Mouse (Mus musculus) layer of hippocampus, adult 18-20 months (tissue): ENCODE data around the gene Gpld1. TPM values are rescaled to one million over a fixed set of nuclear protein-coding genes. Genes with fewer than 3 reads are reported as not detected.
A peak's percentile ranks its signal among the peaks of the same experiment; 100 is the strongest.

Source experiments
- DNase-seq, 2 experiments: peaks; one replicate each; pipeline ENCODE4 v3.0.0; 2022; ENCODE audit warnings: low spot score in 2 of 2
- total RNA-seq, 2 experiments: library from RNA; stranded (reverse); gene quantifications; 2 replicates each; pipeline ENCODE4 v1.2.3; 2021

The Gpld1 gene
- total RNA-seq, 2 experiments from 2014 or later, result 22.1 to 24.3 TPM

GRCm38 (mm10) chr13:25019793-25020539 lies 77.0 kb downstream of the Gpld1 start, which contains the start of gene Mrs2:
Gene Mrs2 (minus strand): TSS chr13:25020379.
- DNase-seq, result peak; percentile 84 to 88

- no peak for DNase-seq
These were observed 77.6 kb downstream of the Gpld1 start for GRCm38 (mm10) chr13:25020540-25020892.

- no peak for DNase-seq
These were observed 79.4 kb downstream of the Gpld1 start for GRCm38 (mm10) chr13:25022386-25022785.

- DNase-seq, result no peak
These were observed 80.2 kb downstream of the Gpld1 start for GRCm38 (mm10) chr13:25023129-25023528.

DNA sequence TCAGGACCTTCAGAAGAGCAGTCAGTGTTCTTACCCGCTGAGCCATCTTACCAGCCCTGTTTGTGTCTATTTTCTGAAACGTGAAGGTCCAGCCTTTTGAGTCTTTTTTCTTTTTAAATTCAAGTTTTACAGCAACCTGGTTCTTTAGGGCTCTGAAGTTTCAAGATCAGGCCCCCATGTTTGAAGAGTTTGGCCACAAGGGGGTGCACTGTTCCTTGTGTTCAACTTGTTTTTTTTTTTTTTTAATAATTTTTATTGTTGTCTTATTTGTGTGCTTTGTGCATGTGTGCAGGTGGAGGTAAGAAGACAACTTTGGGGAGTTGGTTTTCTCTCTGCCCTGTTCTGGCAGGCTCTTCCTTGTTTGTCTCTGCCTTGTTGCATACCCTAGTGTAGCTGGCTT lies 81.7 kb downstream of the Gpld1 start:
- DNase-seq, result peak in 1 of 2 experiments; percentile 29

DNA sequence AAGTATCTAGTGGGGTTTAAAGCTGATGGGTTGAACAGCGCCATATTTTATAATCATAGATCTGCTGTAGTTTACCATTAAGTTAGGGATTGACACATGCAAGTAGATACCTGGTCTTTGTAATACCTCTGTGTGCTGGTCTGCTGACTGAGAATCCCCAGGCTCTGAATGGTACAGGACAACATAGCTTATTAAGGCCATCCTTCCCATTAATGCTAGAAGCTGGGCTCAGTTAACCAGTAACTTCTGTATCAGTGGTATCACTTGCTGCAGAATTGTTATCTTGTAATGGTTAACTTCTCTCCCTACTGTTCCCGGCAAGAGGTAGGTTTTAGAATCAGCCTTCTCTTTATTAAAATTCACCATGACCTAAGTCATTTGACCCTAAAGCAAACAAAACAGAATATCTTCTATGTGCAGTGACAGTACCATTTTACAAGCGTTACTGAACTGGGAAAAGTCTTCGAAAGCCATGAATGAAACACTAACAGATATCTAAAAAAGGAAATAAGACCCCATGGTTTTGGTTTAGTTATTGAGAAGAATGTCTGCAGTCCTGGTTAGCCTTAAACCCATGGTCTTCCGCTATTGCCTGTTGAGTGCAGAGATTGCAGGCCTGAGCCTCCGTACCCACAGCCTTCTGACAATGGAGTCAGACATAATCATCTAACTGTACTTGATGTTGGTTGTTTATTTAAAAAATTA lies 83.6 kb downstream of the Gpld1 start:
- no peak for DNase-seq

- no peak for DNase-seq
These were observed 84.1 kb downstream of the Gpld1 start for GRCm38 (mm10) chr13:25027114-25027425.

- DNase-seq, result no peak
These were observed 96.5 kb downstream of the Gpld1 start for GRCm38 (mm10) chr13:25039488-25039887.

Other genes starting within 250 kb of the Gpld1 start
- not detected for gene Armh2, start 201.9 kb upstream of the Gpld1 start, total RNA-seq
- gene Gmnn, start 181.2 kb upstream of the Gpld1 start, total RNA-seq, result 1 to 10 TPM; 2.2 to 3.0 TPM
- 100 to 1,000 TPM; 136 to 142 TPM for gene BC005537, start 141.5 kb upstream of the Gpld1 start, total RNA-seq
- 100 to 1,000 TPM; 119 to 124 TPM for gene Acot13, start 111.6 kb upstream of the Gpld1 start, total RNA-seq
- 10 to 100 TPM; 19.5 to 20.1 TPM for gene Tdp2, start 111.5 kb upstream of the Gpld1 start, total RNA-seq
- gene D130043K22Rik, start 98.0 kb upstream of the Gpld1 start, total RNA-seq, result 10 to 100 TPM; 24.6 to 26.1 TPM
- gene Aldh5a1, start 5.5 kb upstream of the Gpld1 start, total RNA-seq, result 10 to 100 TPM; 62.0 to 68.8 TPM
- 10 to 100 TPM; 55.0 to 61.9 TPM for gene Mrs2, start 77.2 kb downstream of the Gpld1 start, total RNA-seq
- gene Dcdc2a, start 112.9 kb downstream of the Gpld1 start, total RNA-seq, result 10 to 100 TPM; 12.2 to 14.3 TPM